Mouse (Mus musculus): ENCODE results near the gene Mcat.

DNA sequence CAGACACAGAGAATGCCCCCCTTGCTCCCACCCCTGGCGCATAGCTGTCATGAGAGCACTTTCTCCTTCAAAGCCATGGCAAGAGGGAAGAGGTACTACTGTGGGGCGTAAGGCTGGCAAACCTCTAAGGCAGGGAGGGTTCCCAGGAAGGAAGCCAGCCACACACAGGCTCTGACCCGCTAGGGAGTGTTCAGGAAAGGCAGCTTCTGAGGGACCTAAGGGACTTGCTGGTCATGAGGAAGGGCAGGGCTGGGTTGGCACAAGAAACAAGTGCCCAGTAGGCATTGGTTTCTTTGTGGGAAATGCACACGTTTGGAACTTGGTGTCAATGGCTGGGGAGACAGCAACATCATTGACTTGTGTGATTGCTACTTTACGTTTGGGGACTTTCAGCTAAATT is 2.4 kb upstream of the Mcat start:
- TF ChIP-seq CTCF (IDR thresholded peaks at IDR 0.05; ENCODE audit: borderline replicate concordance, insufficient read depth, low read depth, low read length) (no peak), POLR2A (IDR thresholded peaks at IDR 0.05; ENCODE audit: borderline replicate concordance, insufficient read depth, low read length) (no peak)
